Mouse (Mus musculus) kidney, postnatal 0 days (tissue): ENCODE measurements around the gene Lrrc25. TPM values are rescaled to one million over a fixed set of nuclear protein-coding genes. Genes with fewer than 3 reads are reported as not detected.
A peak's percentile ranks its signal among the peaks of the same experiment; 100 is the strongest.
"Not testable (repeated sequence)": the region's sequence is repeated elsewhere in the genome, so short reads cannot be mapped to it uniquely, and the experiment has no call there.

Source experiments
- ATAC-seq: fragments of 200-750 bp; cut with Nextera tagmentation; replicated peaks from 2 replicates; pipeline ENCODE4 v1.8.0; 2017; ENCODE audit warnings: low read depth, moderate number of reproducible peaks, moderate TSS enrichment, moderate library complexity; ENCODE audit not compliant: low FRiP score
- DNase-seq: peaks from one replicate; pipeline ENCODE4 v3.0.0-alpha.2; 2016; ENCODE audit warnings: low spot score
- H3K27ac ChIP-seq: fragments of 300-500 bp; sonication (generic); 2 replicates; pipeline ENCODE4 v1.5.1; 2014; ENCODE audit warnings: mild to moderate bottlenecking
- H3K27me3 ChIP-seq: fragments of 300-500 bp; sonication (generic); 2 replicates; pipeline ENCODE4 v1.6.1; 2014; ENCODE audit warnings: low read length, mixed read lengths; ENCODE audit not compliant: insufficient read depth
- H3K36me3 ChIP-seq: fragments of 300-500 bp; sonication (generic); 2 replicates; pipeline ENCODE4 v1.6.1; 2014; ENCODE audit warnings: low read length, mixed read lengths; ENCODE audit not compliant: insufficient read depth
- H3K4me1 ChIP-seq: fragments of 300-500 bp; sonication (generic); replicated peaks from 2 replicates; pipeline ENCODE4 v1.6.1; 2014; ENCODE audit warnings: antibody characterized with exemption, low read length, mixed read lengths; ENCODE audit not compliant: insufficient read depth
- H3K4me2 ChIP-seq: fragments of 300-500 bp; sonication (generic); 2 replicates; pipeline ENCODE4 v1.6.1; 2014; ENCODE audit warnings: mild to moderate bottlenecking, low read length, moderate library complexity, mixed read lengths
- H3K4me3 ChIP-seq: fragments of 300-500 bp; sonication (generic); replicated peaks from 2 replicates; pipeline ENCODE4 v1.5.1; 2014; ENCODE audit warnings: low read depth, low read length
- H3K9ac ChIP-seq: fragments of 300-500 bp; sonication (generic); 2 replicates; pipeline ENCODE4 v1.6.1; 2014; ENCODE audit warnings: low read depth, low read length
- H3K9me3 ChIP-seq: fragments of 300-500 bp; sonication (generic); replicated peaks from 2 replicates; pipeline ENCODE4 v1.6.1; 2016; ENCODE audit warnings: low read length, inconsistent platforms, mixed read lengths
- CTCF ChIP-seq: IDR thresholded peaks from 2 replicates; pipeline ENCODE4 v1.5.1; 2016; ENCODE audit warnings: antibody characterized with exemption, low read depth, mild to moderate bottlenecking, moderate library complexity
- WGBS: fragments of 180-500 bp; shearing (Covaris S2); extraction: QIAGEN DNeasy Blood & Tissue Kit; methylation state at CpG from one replicate; pipeline ENCODE4 v1.1.7; 2014; 5-methylcytosine and 5-hydroxymethylcytosine counted together
- polyA plus RNA-seq: library from polyadenylated mRNA; unstranded; fragments of >200 nt; fragmentation: Nextera tagmentation; extraction: Ambion mirVana; gene quantifications from 2 replicates; pipeline ENCODE4 v1.2.1, GENCODE M21; 2015

The Lrrc25 gene
- polyA plus RNA-seq, 1 experiment from 2014 or later: 1.9 TPM

- Histone ChIP-seq H3K9ac (no peak overlapping the region), H3K9me3 (no peaks in the 10 kb centered on the region), H3K4me2 (no peak overlapping the region), H3K4me1 (no peaks in the 10 kb centered on the region), H3K4me3 (no peak overlapping the region), H3K27me3 (no peaks in the 10 kb centered on the region), H3K27ac (no peak overlapping the region), H3K36me3 (peaks cover 61% of the 10 kb centered on the region)
- no peak for DNase-seq
- no peak for TF ChIP-seq CTCF
- ATAC-seq: no peak
- WGBS: 90% methylated on average over 18 of the region's 18 CpGs
Measured at GRCm38 (mm10) chr8:70583476-70584387, 32.2 kb upstream of the Lrrc25 start.

GRCm38 (mm10) chr8:70584606-70585257, 31.2 kb upstream of the Lrrc25 start:
- H3K4me1 ChIP-seq: no peaks in the 10 kb centered on the region
- DNase-seq (no peak), ATAC-seq (no peak)
- H3K27ac ChIP-seq: no peak overlapping the region
- 90% methylated on average over 9 of the region's 9 CpGs for WGBS
- no peak for TF ChIP-seq CTCF
- no peak overlapping the region for H3K9ac ChIP-seq
- no peak overlapping the region for H3K4me2 ChIP-seq
- no peaks in the 10 kb centered on the region for H3K27me3 ChIP-seq
- H3K36me3 ChIP-seq: peaks cover 54% of the 10 kb centered on the region
- H3K9me3 ChIP-seq: no peaks in the 10 kb centered on the region
- H3K4me3 ChIP-seq: no peak overlapping the region

GRCm38 (mm10) chr8:70585258-70585652, 30.7 kb upstream of the Lrrc25 start:
- DNase-seq: no peak
- TF ChIP-seq CTCF: peak; percentile 82
- ATAC-seq: peak; percentile 60; the same call in 1 of the 2 replicates
- no peaks in the 10 kb centered on the region for H3K4me1 ChIP-seq
- H3K9me3 ChIP-seq: no peaks in the 10 kb centered on the region
- H3K27me3 ChIP-seq: no peaks in the 10 kb centered on the region
- H3K9ac ChIP-seq: 0 out of 2 replicates have a peak overlapping the region, but pooled peaks have one; percentile 5
- no peak overlapping the region for H3K4me3 ChIP-seq
- H3K36me3 ChIP-seq: peaks cover 51% of the 10 kb centered on the region
- WGBS: 36% methylated on average over 7 of the region's 7 CpGs
- no peak overlapping the region for H3K27ac ChIP-seq
- no peak overlapping the region for H3K4me2 ChIP-seq

- not testable (repeated sequence) for DNase-seq, H3K4me2 ChIP-seq, H3K9ac ChIP-seq, H3K9me3 ChIP-seq, H3K4me1 ChIP-seq, H3K27me3 ChIP-seq, H3K4me3 ChIP-seq, ATAC-seq, H3K27ac ChIP-seq
- WGBS: 93% methylated on average over 4 of the region's 4 CpGs
- H3K36me3 ChIP-seq: peaks cover 35% of the 10 kb centered on the region
Measured at GRCm38 (mm10) chr8:70587955-70588354, 28.0 kb upstream of the Lrrc25 start.

GRCm38 (mm10) chr8:70591569-70591968, 24.4 kb upstream of the Lrrc25 start:
- Histone ChIP-seq H3K9ac (no peak overlapping the region), H3K27ac (no peak overlapping the region), H3K4me2 (no peak overlapping the region), H3K4me1 (peaks cover 19% of the 10 kb centered on the region), H3K36me3 (peaks cover 16% of the 10 kb centered on the region), H3K27me3 (no peaks in the 10 kb centered on the region), H3K4me3 (no peak overlapping the region), H3K9me3 (no peaks in the 10 kb centered on the region)
- no peak for DNase-seq
- TF ChIP-seq CTCF: no peak
- no peak for ATAC-seq
- WGBS: 83% methylated on average over 12 of the region's 12 CpGs

GRCm38 (mm10) chr8:70593173-70593572, 22.8 kb upstream of the Lrrc25 start:
- H3K9ac ChIP-seq: peak overlapping the region; percentile 58; the same call in 1 of the 2 replicates
- peaks cover 9% of the 10 kb centered on the region for H3K36me3 ChIP-seq
- no peaks in the 10 kb centered on the region for H3K9me3 ChIP-seq
- H3K27ac ChIP-seq: peak overlapping the region; percentile 84
- peak overlapping the region; percentile 92 for H3K4me2 ChIP-seq
- 49% methylated on average over 8 of the region's 8 CpGs for WGBS
- DNase-seq (peak; percentile 65), ATAC-seq (no peak)
- H3K27me3 ChIP-seq: no peaks in the 10 kb centered on the region
- TF ChIP-seq CTCF: no peak
- peaks cover 28% of the 10 kb centered on the region for H3K4me1 ChIP-seq
- no peak overlapping the region for H3K4me3 ChIP-seq
